Mouse (Mus musculus): ENCODE measurements at regions not wholly inside any gene's neighbourhood (a gene's known extent, or its start where the extent isn't known, plus 50 kb on each side); places are given as distances from the start of the nearest gene placed in this dataset.

GRCm38 (mm10) chr13:35453222-35453914 is 206.3 kb upstream of the Cdyl start:
- WGBS, result 84% methylated on average over 2 of the region's 2 CpGs
- Histone ChIP-seq H3K9me3 (ENCODE audit: control insufficient read depth, low read length) (no peaks in the 10 kb centered on the region), H3K27me3 (ENCODE audit: control insufficient read depth, insufficient read depth, low read length) (no peaks in the 10 kb centered on the region), H3K9ac (ENCODE audit: low read depth, low read length) (no peak overlapping the region), H3K4me1 (ENCODE audit: control insufficient read depth, insufficient read depth, low read length) (no peaks in the 10 kb centered on the region), H3K36me3 (ENCODE audit: control insufficient read depth, insufficient read depth, low read length) (no peaks in the 10 kb centered on the region), H3K4me3 (ENCODE audit: low read length) (no peak overlapping the region), H3K4me2 (replicated peaks; ENCODE audit: low read depth, low read length) (no peak overlapping the region), H3K27ac (ENCODE audit: low read depth, low read length) (no peak overlapping the region)
- ATAC-seq (ENCODE audit: low FRiP score, low TSS enrichment), result no peak

- Histone ChIP-seq H3K4me1 (ENCODE audit: control insufficient read depth, insufficient read depth, low read length) (no peaks in the 10 kb centered on the region), H3K36me3 (ENCODE audit: control insufficient read depth, insufficient read depth, low read length) (no peaks in the 10 kb centered on the region)
- WGBS, result 67% methylated on average over 1 of the region's 1 CpGs
Observed at GRCm38 (mm10) chr13:35460051-35460450, 199.6 kb upstream of the Cdyl start.

GRCm38 (mm10) chr13:35463231-35463630 is 196.4 kb upstream of the Cdyl start:
- H3K9me3 ChIP-seq (ENCODE audit: control insufficient read depth, low read length), result no peaks in the 10 kb centered on the region
- ATAC-seq (ENCODE audit: low FRiP score, low TSS enrichment), result no peak
- H3K27me3 ChIP-seq (ENCODE audit: control insufficient read depth, insufficient read depth, low read length), result no peaks in the 10 kb centered on the region
- H3K4me3 ChIP-seq (ENCODE audit: low read length), result no peak overlapping the region
- WGBS, result 81% methylated on average over 1 of the region's 1 CpGs
- H3K4me2 ChIP-seq (replicated peaks; ENCODE audit: low read depth, low read length), result no peak overlapping the region
- no peaks in the 10 kb centered on the region for H3K4me1 ChIP-seq (ENCODE audit: control insufficient read depth, insufficient read depth, low read length)
- H3K9ac ChIP-seq (ENCODE audit: low read depth, low read length), result no peak overlapping the region
- H3K36me3 ChIP-seq (ENCODE audit: control insufficient read depth, insufficient read depth, low read length), result no peaks in the 10 kb centered on the region
- H3K27ac ChIP-seq (ENCODE audit: low read depth, low read length), result no peak overlapping the region

More at GRCm38 (mm10) chr13:35460051-35460450, 199.6 kb upstream of the Cdyl start:
- Histone ChIP-seq H3K27ac (ENCODE audit: low read depth, low read length) (no peak overlapping the region), H3K9ac (ENCODE audit: low read depth, low read length) (no peak overlapping the region), H3K9me3 (ENCODE audit: control insufficient read depth, low read length) (no peaks in the 10 kb centered on the region), H3K4me2 (replicated peaks; ENCODE audit: low read depth, low read length) (no peak overlapping the region), H3K27me3 (ENCODE audit: control insufficient read depth, insufficient read depth, low read length) (no peaks in the 10 kb centered on the region), H3K4me3 (ENCODE audit: low read length) (no peak overlapping the region)
- ATAC-seq (ENCODE audit: low FRiP score, low TSS enrichment), result no peak

GRCm38 (mm10) chr13:35463850-35464249 is 195.8 kb upstream of the Cdyl start:
- no peak overlapping the region for H3K4me2 ChIP-seq (replicated peaks; ENCODE audit: low read depth, low read length)
- H3K36me3 ChIP-seq (ENCODE audit: control insufficient read depth, insufficient read depth, low read length), result no peaks in the 10 kb centered on the region
- H3K4me3 ChIP-seq (ENCODE audit: low read length), result no peak overlapping the region
- no peak overlapping the region for H3K9ac ChIP-seq (ENCODE audit: low read depth, low read length)
- H3K9me3 ChIP-seq (ENCODE audit: control insufficient read depth, low read length), result no peaks in the 10 kb centered on the region
- no peak for ATAC-seq (ENCODE audit: low FRiP score, low TSS enrichment)
- WGBS, result 74% methylated on average over 2 of the region's 2 CpGs
- H3K4me1 ChIP-seq (ENCODE audit: control insufficient read depth, insufficient read depth, low read length), result no peaks in the 10 kb centered on the region
- H3K27me3 ChIP-seq (ENCODE audit: control insufficient read depth, insufficient read depth, low read length), result no peaks in the 10 kb centered on the region
- H3K27ac ChIP-seq (ENCODE audit: low read depth, low read length), result no peak overlapping the region

GRCm38 (mm10) chr13:35469361-35470198 is 190.1 kb upstream of the Cdyl start:
- no peaks in the 10 kb centered on the region for H3K36me3 ChIP-seq (ENCODE audit: control insufficient read depth, insufficient read depth, low read length)
- H3K27ac ChIP-seq (ENCODE audit: low read depth, low read length), result no peak overlapping the region
- H3K4me2 ChIP-seq (replicated peaks; ENCODE audit: low read depth, low read length), result no peak overlapping the region
- no peaks in the 10 kb centered on the region for H3K4me1 ChIP-seq (ENCODE audit: control insufficient read depth, insufficient read depth, low read length)
- ATAC-seq (ENCODE audit: low FRiP score, low TSS enrichment), result no peak
- WGBS, result 68% methylated on average over 11 of the region's 11 CpGs
- H3K9me3 ChIP-seq (ENCODE audit: control insufficient read depth, low read length), result no peaks in the 10 kb centered on the region
- no peaks in the 10 kb centered on the region for H3K27me3 ChIP-seq (ENCODE audit: control insufficient read depth, insufficient read depth, low read length)
- no peak overlapping the region for H3K4me3 ChIP-seq (ENCODE audit: low read length)
- no peak overlapping the region for H3K9ac ChIP-seq (ENCODE audit: low read depth, low read length)

GRCm38 (mm10) chr13:35478226-35478625 is 181.4 kb upstream of the Cdyl start:
- no peak overlapping the region for H3K4me2 ChIP-seq (replicated peaks; ENCODE audit: low read depth, low read length)
- H3K9ac ChIP-seq (ENCODE audit: low read depth, low read length), result no peak overlapping the region
- WGBS, result 87% methylated on average over 2 of the region's 2 CpGs
- no peaks in the 10 kb centered on the region for H3K36me3 ChIP-seq (ENCODE audit: control insufficient read depth, insufficient read depth, low read length)
- ATAC-seq (ENCODE audit: low FRiP score, low TSS enrichment), result no peak
- no peak overlapping the region for H3K4me3 ChIP-seq (ENCODE audit: low read length)
- H3K27ac ChIP-seq (ENCODE audit: low read depth, low read length), result no peak overlapping the region
- no peaks in the 10 kb centered on the region for H3K4me1 ChIP-seq (ENCODE audit: control insufficient read depth, insufficient read depth, low read length)
- H3K9me3 ChIP-seq (ENCODE audit: control insufficient read depth, low read length), result no peaks in the 10 kb centered on the region
- no peaks in the 10 kb centered on the region for H3K27me3 ChIP-seq (ENCODE audit: control insufficient read depth, insufficient read depth, low read length)

- WGBS, result 94% methylated on average over 4 of the region's 4 CpGs
- ATAC-seq (ENCODE audit: low FRiP score, low TSS enrichment), result no peak
- no peaks in the 10 kb centered on the region for H3K27me3 ChIP-seq (ENCODE audit: control insufficient read depth, insufficient read depth, low read length)
- H3K9me3 ChIP-seq (ENCODE audit: control insufficient read depth, low read length), result no peaks in the 10 kb centered on the region
- no peak overlapping the region for H3K4me2 ChIP-seq (replicated peaks; ENCODE audit: low read depth, low read length)
- no peak overlapping the region for H3K4me3 ChIP-seq (ENCODE audit: low read length)
- no peak overlapping the region for H3K9ac ChIP-seq (ENCODE audit: low read depth, low read length)
- no peaks in the 10 kb centered on the region for H3K4me1 ChIP-seq (ENCODE audit: control insufficient read depth, insufficient read depth, low read length)
- no peaks in the 10 kb centered on the region for H3K36me3 ChIP-seq (ENCODE audit: control insufficient read depth, insufficient read depth, low read length)
- no peak overlapping the region for H3K27ac ChIP-seq (ENCODE audit: low read depth, low read length)
Observed at GRCm38 (mm10) chr13:35482340-35482739, 177.3 kb upstream of the Cdyl start.

GRCm38 (mm10) chr13:35486125-35486524 is 173.5 kb upstream of the Cdyl start:
- Histone ChIP-seq H3K4me3 (ENCODE audit: low read length) (no peak overlapping the region), H3K9ac (ENCODE audit: low read depth, low read length) (no peak overlapping the region), H3K27me3 (ENCODE audit: control insufficient read depth, insufficient read depth, low read length) (no peaks in the 10 kb centered on the region), H3K4me2 (replicated peaks; ENCODE audit: low read depth, low read length) (no peak overlapping the region), H3K4me1 (ENCODE audit: control insufficient read depth, insufficient read depth, low read length) (no peaks in the 10 kb centered on the region), H3K27ac (ENCODE audit: low read depth, low read length) (no peak overlapping the region), H3K9me3 (ENCODE audit: control insufficient read depth, low read length) (no peaks in the 10 kb centered on the region), H3K36me3 (ENCODE audit: control insufficient read depth, insufficient read depth, low read length) (no peaks in the 10 kb centered on the region)
- 85% methylated on average over 4 of the region's 4 CpGs for WGBS
- no peak for ATAC-seq (ENCODE audit: low FRiP score, low TSS enrichment)

GRCm38 (mm10) chr13:35499776-35500175 is 159.9 kb upstream of the Cdyl start:
- WGBS, result 85% methylated on average over 2 of the region's 2 CpGs
- no peaks in the 10 kb centered on the region for H3K9me3 ChIP-seq (ENCODE audit: control insufficient read depth, low read length)

More at GRCm38 (mm10) chr13:35499776-35500175, 159.9 kb upstream of the Cdyl start:
- Histone ChIP-seq H3K27me3 (ENCODE audit: control insufficient read depth, insufficient read depth, low read length) (no peaks in the 10 kb centered on the region), H3K4me3 (ENCODE audit: low read length) (no peak overlapping the region), H3K27ac (ENCODE audit: low read depth, low read length) (no peak overlapping the region), H3K36me3 (ENCODE audit: control insufficient read depth, insufficient read depth, low read length) (no peaks in the 10 kb centered on the region), H3K4me2 (replicated peaks; ENCODE audit: low read depth, low read length) (no peak overlapping the region), H3K4me1 (ENCODE audit: control insufficient read depth, insufficient read depth, low read length) (peaks cover 3% of the 10 kb centered on the region; the same call in 1 of the 2 replicates), H3K9ac (ENCODE audit: low read depth, low read length) (no peak overlapping the region)
- ATAC-seq (ENCODE audit: low FRiP score, low TSS enrichment), result no peak
